Mouse (Mus musculus) ovary, postnatal 10 days (tissue): ENCODE data around the gene Ak6.

Experiments
- DNase-seq: peaks from one replicate; pipeline ENCODE4 v3.0.0; 2022; ENCODE audit warnings: low spot score

Gene Ak6

GRCm38 (mm10) chr13:100669291-100670022, 18.7 kb downstream of the Ak6 start, which contains the start of gene Ccdc125:
Gene Ccdc125, plus strand, starts transcription at chr13:100669717.
- peak; percentile 34 for DNase-seq

DNA sequence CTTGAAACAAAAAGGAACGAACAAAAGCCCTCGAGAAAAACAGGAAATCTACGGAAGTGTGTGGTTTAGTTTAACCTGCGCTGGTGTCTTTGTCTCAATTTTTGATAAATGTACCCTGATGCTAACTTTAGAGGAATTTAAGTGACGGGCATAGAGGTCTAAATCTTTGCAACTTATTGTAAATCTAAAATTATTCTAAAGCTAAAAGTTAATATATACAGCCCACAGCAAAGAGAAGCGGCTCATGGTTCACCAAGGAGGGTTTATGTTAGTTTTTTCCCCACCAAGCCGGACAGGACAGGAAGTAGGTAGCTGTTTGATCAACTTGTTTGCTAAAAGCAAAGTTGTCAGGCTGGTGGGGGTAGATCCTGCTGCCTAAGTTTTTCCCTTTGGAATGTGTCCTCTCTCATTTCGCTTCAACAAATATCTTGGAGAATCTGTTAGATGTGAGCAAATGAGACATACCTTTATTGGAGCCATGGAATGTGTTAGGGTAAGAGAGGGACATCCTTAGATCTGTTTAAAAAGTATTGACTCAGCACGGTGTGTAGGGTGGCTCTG, 19.5 kb downstream of the Ak6 start:
- no peak for DNase-seq

GRCm38 (mm10) chr13:100675936-100676635, 25.3 kb downstream of the Ak6 start:
- DNase-seq = no peak

DNA sequence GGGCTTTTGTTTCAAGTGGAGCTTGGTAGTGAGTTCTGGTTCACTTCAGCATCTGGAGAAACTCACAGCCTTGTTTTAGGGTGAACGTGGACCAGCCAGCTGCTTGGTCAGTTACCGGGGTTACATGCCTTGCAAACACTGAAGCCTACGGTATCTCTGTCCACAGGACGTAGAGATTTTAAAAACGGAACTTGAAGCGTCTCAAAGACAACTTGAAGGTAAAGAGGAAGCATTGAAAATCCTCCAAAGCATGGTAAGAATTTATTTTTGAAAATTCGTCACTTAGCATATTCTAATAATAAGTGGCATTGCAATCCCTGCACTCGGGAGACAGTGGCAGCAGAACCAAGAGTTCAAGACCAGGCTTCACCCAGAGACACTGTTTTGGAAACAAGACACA, 30.8 kb downstream of the Ak6 start:
- DNase-seq = no peak

GRCm38 (mm10) chr13:100682837-100683236, 32.1 kb downstream of the Ak6 start:
- DNase-seq = no peak

- no peak for DNase-seq
Observed at GRCm38 (mm10) chr13:100684355-100684754, 33.6 kb downstream of the Ak6 start.

DNA sequence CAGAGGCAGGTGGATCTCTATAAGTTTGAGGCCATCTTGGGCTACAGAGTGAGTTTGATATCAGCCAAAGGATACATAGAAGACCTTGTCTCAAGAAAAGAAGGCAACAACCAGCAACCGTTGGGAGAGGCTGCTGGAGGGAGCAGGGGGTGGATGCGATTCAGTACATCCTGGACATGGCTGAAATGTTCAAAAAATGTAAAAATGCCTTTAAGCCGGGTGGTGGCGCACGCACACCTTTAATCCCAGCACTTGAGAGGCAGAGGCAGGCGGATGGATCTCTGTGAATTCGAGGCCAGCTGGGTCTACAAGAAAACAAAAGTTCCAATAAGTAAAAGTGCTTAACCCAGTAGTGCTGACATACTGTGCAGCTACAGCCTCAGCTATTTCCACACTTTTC, 36.7 kb downstream of the Ak6 start:
- DNase-seq = no peak

DNA sequence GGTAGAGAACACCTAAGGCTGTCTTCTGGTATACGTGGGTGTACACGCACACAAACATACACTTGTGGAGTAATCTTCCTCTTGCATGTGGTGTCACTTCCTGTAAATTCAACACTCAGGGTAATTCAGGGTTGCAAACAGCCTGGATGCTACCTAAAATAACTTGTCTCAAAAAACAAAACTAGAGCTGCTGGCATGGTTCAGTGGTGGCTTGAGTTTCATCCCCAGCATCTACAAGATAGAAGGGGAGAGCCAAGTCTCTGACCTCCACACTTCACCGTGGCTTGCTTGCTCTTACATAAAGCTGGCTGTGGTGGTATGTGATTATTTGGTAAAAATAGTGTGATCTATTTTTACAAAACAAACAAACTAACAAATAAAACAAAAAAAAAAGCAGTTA, 46.8 kb downstream of the Ak6 start:
- no peak for DNase-seq

DNA sequence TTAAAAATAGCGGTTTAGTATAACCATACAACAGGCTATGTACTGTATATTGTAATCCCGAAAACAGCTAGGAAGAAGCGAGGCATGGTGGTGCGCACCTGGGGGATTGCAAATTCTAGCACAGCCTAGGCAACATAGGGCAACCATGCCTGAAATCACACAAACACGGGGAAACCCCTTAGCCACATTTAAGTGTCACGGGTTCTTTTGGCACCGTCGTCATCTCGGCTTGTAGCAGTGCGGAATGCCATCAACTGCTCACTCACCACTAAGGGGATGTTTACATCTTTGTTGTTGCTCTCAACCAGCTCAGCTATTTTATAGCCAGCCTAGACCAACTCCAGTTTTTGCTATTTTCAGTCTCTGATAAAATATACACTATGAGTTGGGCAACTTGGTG, 48.1 kb downstream of the Ak6 start:
- DNase-seq = no peak

- no peak for DNase-seq
Observed at GRCm38 (mm10) chr13:100703468-100703867, 52.7 kb downstream of the Ak6 start.

GRCm38 (mm10) chr13:100706206-100706605, 55.4 kb downstream of the Ak6 start:
- no peak for DNase-seq

DNA sequence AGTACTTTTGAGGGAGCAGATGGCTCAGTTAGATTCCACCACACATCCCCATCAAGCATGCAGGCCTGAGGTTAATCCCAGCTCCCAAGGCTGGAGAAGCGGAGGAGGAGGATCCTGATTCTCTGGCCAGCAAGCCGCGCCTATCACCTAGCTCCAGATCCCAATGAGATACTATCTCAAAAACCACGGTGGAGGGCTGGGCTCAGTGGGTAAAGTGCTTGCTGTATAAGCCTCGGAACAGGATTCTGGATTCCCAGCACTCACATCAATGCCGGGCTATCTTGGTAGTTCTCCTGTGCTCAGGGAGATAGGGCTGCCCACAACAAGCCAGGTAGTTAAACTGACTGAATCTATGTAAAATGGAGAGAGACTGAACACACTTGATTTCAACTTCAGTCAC, 64.7 kb downstream of the Ak6 start:
- no peak for DNase-seq
